Mouse (Mus musculus) embryo, embryonic 11.5 days (tissue): ENCODE measurements around the gene Hoxa6.

Source experiments
- DNase-seq: peaks from one replicate; pipeline ENCODE4 v3.0.0-alpha.2; 2012; ENCODE audit warnings: low read depth, low spot score

The Hoxa6 gene

GRCm38 (mm10) chr6:52241001-52241621 lies 32.6 kb upstream of the Hoxa6 start:
- no peak for DNase-seq

GRCm38 (mm10) chr6:52240389-52241000 lies 32.0 kb upstream of the Hoxa6 start, which contains the start of gene Hoxa10:
Hoxa10 (minus strand) TSS chr6:52240854.
- DNase-seq: peak; percentile 88

- no peak for DNase-seq
Observed at GRCm38 (mm10) chr6:52239625-52240388, 31.3 kb upstream of the Hoxa6 start.

GRCm38 (mm10) chr6:52238976-52239375 lies 30.5 kb upstream of the Hoxa6 start:
- no peak for DNase-seq

- DNase-seq: no peak
Observed at GRCm38 (mm10) chr6:52238155-52238545, 29.6 kb upstream of the Hoxa6 start.

- DNase-seq: no peak
Observed at GRCm38 (mm10) chr6:52237346-52238154, 29.0 kb upstream of the Hoxa6 start.

- DNase-seq: no peak
Observed at GRCm38 (mm10) chr6:52236806-52237205, 28.3 kb upstream of the Hoxa6 start.

GRCm38 (mm10) chr6:52235866-52236265 lies 27.3 kb upstream of the Hoxa6 start:
- no peak for DNase-seq

- no peak for DNase-seq
Observed at GRCm38 (mm10) chr6:52235267-52235666, 26.7 kb upstream of the Hoxa6 start.

GRCm38 (mm10) chr6:52234428-52235140 lies 26.1 kb upstream of the Hoxa6 start:
- DNase-seq: no peak

- DNase-seq: no peak
Observed at GRCm38 (mm10) chr6:52233546-52234427, 25.3 kb upstream of the Hoxa6 start.

- no peak for DNase-seq
Observed at GRCm38 (mm10) chr6:52232984-52233545, 24.5 kb upstream of the Hoxa6 start.

- no peak for DNase-seq
Observed at GRCm38 (mm10) chr6:52232568-52232965, 24.0 kb upstream of the Hoxa6 start.

- DNase-seq: no peak
Observed at GRCm38 (mm10) chr6:52231885-52232567, 23.5 kb upstream of the Hoxa6 start.

- DNase-seq: no peak
Observed at GRCm38 (mm10) chr6:52230516-52231165, 22.1 kb upstream of the Hoxa6 start, which contains the start of gene Hoxa9. Hoxa9 (minus strand) TSS chr6:52231089.

- no peak for DNase-seq
Observed at GRCm38 (mm10) chr6:52229558-52230416, 21.3 kb upstream of the Hoxa6 start.
